Mouse (Mus musculus): ENCODE measurements around the gene Klhl33. TPM values are rescaled to one million over a fixed set of nuclear protein-coding genes. Genes with fewer than 3 reads are reported as not detected.
A peak's percentile ranks its signal among the peaks of the same experiment; 100 is the strongest.
"Not testable (repeated sequence)": the region's sequence is repeated elsewhere in the genome, so short reads cannot be mapped to it uniquely, and the experiment has no call there.

Klhl33 gene
- 1 to 10 TPM; 1.4 to 1.7 TPM for total RNA-seq (2021)
- long read RNA-seq, experiment 1: 0 reads
- long read RNA-seq, experiment 2, full-length matches to known transcripts: 2 of 2 reads
- long read RNA-seq, experiment 2, partial matches to known transcripts: 0 of 2 reads
- long read RNA-seq, experiment 2, other reads (novel, unspliced or antisense): 0 of 2 reads

- DNase-seq (ENCODE audit: low spot score in 2 of 2): no peak
Measured at GRCm38 (mm10) chr14:50897374-50897765, at the start of gene Klhl33. Klhl33 (minus strand) TSS chr14:50897507.

DNA sequence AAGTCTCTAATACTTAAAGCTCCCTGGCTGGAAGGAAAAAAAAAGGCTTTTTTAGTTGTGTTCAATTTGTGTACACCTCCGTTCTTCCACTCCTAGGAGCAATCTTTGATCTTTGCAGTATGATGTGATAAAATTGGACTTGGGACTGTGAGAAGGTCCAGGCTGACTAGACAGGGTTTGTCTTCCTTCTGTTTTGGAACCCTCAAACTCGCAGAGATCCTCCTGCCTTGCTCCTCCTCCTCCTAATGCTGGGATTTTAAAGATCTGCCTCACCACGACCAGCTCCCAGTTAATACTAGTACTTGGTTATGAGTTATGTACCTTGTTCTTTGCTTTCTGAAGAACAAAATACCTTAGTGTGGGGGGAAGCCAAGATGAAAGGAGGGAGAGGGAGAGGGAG, 48.2 kb upstream of the Klhl33 start:
- not testable (repeated sequence) for DNase-seq (ENCODE audit: low spot score in 2 of 2)

GRCm38 (mm10) chr14:50945081-50945480, 47.8 kb upstream of the Klhl33 start:
- not testable (repeated sequence) for DNase-seq (ENCODE audit: low spot score in 2 of 2)

DNA sequence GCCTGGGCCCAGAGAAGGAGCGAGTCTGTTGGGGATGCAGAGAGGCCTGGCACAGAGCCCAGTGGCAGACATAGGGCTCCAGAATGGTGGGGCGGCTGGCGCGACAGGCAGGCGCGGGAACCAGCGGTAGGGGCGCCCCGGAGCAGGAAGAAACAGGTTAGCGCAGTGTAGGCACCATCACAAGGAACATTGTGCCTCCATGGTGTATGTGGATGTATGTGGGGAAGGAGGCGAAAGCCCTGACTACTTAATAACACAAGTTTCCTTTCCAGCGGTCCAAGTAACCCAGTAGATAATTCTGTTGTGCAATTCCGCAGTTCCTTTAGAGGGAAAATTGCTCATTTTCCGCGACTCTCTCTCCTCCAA, 47.3 kb upstream of the Klhl33 start:
- not testable (repeated sequence) for DNase-seq (ENCODE audit: low spot score in 2 of 2)

DNA sequence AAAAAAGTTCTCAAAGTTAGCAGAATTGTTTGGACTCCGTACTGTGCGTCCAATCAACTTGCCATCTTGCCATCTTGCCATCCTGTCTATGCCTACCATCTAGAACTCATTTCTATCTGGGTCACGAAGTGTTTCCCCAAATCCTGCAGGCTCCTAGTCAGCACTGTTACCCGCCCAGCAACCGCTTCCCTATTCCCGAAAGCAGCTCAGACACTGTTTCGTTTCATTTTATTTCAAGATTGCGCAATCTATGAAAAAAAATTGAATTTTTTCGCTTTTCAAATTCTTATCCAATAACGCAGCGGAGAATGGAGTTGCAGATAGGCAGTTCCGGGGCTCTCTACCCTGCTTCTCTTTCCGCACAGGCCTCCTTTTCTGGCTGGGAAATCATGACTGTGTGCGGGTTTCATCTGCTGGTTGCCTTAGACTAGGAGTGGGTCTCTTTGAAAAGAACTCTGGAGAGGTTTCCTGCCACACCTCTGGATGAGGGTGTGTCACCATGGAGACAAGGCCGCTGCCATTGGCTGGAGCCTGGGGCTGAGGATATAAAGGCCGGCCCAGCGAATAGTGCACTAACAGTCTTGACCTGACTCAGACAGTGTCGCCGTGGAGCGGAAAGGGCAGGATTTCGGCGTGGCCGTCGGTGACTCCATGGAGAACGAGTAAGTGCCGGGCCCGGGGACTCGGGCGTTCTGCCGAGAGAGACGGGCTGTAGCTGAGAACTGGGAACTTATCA, 46.8 kb upstream of the Klhl33 start, which contains the start of gene Gm49342:
Gene Gm49342 (plus strand): TSS at position 586 of the 736 bp plus-strand sequence.
- DNase-seq (ENCODE audit: low spot score in 2 of 2): peak; percentile 84 to 93

- no peak for DNase-seq (ENCODE audit: low spot score in 2 of 2)
Measured at GRCm38 (mm10) chr14:50938940-50939339, 41.6 kb upstream of the Klhl33 start.

DNA sequence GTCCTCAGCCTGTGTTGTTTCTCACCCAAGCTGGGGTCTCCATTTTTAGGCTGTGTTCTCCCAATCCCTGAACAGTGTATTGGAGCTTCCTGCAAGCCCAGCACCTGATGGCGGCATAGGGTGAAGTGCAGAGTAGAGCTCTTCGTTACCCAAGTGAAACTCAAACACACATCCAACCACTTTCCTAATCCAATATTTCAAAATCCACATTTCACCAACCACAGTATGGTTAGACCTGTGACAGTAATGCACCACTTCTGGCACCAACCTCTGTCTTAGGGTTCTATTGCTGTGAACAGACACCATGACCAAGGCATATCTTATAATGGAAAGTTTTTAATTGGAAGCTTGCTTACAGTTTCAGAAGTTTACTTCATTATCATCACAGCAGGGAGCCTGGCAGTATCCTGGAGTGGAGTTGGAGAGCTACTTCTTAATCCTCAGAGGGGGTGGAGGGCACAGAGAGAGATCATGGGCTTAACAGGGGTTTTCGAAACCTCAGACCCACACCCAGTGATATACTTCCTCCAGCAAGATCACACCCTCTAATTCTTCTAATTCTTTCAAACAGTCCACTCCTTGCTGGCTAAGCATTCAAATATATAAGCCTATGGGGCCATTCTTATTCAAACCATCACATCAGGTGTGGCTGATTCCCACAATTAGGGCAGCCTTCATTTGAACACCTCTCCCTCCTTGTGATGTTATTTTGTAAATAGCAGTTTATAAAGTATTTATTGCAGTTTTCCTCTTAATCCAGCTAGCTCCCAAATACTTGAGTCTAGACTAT, 41.0 kb upstream of the Klhl33 start:
- DNase-seq (ENCODE audit: low spot score in 2 of 2): no peak

GRCm38 (mm10) chr14:50936649-50937048, 39.3 kb upstream of the Klhl33 start:
- no peak for DNase-seq (ENCODE audit: low spot score in 2 of 2)

GRCm38 (mm10) chr14:50931493-50932020, 34.2 kb upstream of the Klhl33 start:
- no peak for DNase-seq (ENCODE audit: low spot score in 2 of 2)

GRCm38 (mm10) chr14:50930754-50931492, 33.6 kb upstream of the Klhl33 start, which contains the start of the genes Pip4p1 and Pnp:
Pip4p1 (minus strand) TSS chr14:50930856.
Pnp (plus strand) TSS chr14:50931082.
- DNase-seq (ENCODE audit: low spot score in 2 of 2): peak; percentile 95

DNA sequence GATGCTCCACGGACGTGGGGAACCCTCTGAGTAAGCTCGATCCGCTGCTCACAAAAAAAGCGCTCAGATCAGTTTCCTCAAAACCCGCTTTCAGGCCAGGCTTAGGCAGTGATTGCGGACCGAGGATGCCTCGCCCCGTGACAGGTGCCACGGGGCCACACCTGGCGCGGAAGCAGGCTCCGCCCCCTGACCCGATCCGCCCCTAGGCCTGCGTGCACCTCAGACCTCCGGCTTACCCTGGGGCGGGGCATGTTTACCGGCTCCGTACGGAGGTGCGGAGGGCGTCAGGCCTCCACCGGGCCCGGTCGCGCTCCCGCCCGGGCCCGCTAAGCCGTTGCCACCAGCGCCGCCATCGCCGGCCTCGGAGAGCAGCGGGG, 33.1 kb upstream of the Klhl33 start:
- DNase-seq (ENCODE audit: low spot score in 2 of 2): no peak

GRCm38 (mm10) chr14:50929951-50930350, 32.6 kb upstream of the Klhl33 start:
- no peak for DNase-seq (ENCODE audit: low spot score in 2 of 2)

DNA sequence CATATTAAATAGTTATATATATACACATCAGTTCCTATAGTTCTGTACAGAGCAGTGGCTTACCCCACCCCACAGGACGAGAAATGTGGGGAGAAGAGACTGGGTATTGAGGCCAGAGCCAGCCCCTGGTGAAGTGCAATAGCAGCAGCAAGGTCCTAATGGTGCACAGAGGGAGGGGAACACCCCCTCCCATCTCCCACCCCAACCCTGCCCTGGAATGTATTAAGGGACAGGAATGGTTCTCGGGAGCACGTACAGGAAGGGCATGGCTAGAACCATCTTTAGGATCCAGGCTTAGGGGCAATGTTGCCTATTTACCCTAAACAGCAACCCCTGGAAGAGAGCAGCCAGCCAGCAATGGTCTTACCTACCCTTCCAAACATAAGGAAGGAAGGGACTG, 30.1 kb upstream of the Klhl33 start:
- no peak for DNase-seq (ENCODE audit: low spot score in 2 of 2)

- DNase-seq (ENCODE audit: low spot score in 2 of 2): no peak
Measured at GRCm38 (mm10) chr14:50925111-50925920, 28.0 kb upstream of the Klhl33 start.

GRCm38 (mm10) chr14:50924281-50925064, 27.2 kb upstream of the Klhl33 start, which contains the start of the genes Osgep and Apex1:
Osgep (minus strand) TSS chr14:50924893.
Apex1 (plus strand) TSS chr14:50924968.
- DNase-seq (ENCODE audit: low spot score in 2 of 2): peak; percentile 79 to 88

DNA sequence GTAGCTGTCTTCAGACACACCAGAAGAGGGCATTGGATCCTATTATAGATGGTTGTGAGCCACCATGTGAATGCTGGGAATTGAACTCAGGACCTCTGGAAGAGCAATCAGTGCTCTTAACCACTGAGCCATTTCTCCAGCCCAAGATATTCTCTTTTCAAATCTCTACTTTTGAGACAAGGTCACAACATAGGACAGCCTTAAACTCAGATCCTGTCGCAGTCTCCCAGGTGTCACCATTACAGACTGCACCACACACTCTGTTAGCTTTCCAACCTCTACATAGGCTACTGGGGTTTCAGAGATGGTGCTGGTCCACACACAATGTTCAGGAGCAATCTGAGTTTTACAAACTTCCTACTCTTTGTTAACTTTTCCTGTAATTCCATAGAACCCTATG, 26.1 kb upstream of the Klhl33 start:
- not testable (repeated sequence) for DNase-seq (ENCODE audit: low spot score in 2 of 2)

DNA sequence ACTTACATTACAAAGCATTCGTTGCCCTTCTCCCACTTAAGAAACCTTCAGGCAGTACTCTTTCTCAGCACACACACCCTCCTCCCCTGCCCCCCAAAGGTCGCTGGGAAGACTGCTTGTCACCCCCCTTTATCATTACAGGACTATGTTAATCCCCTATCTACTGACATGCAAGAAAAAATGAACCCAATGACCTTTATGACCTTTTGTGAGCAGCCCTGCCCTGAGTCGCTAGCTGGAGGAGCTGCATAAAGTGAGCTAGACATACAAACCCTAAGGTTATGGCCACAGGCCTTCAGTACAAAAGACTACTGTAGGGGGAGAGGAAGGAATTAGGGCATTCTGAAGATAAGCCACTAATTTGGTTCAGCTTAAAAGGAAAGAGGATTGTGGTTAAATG, 14.0 kb upstream of the Klhl33 start:
- DNase-seq (ENCODE audit: low spot score in 2 of 2): no peak

DNA sequence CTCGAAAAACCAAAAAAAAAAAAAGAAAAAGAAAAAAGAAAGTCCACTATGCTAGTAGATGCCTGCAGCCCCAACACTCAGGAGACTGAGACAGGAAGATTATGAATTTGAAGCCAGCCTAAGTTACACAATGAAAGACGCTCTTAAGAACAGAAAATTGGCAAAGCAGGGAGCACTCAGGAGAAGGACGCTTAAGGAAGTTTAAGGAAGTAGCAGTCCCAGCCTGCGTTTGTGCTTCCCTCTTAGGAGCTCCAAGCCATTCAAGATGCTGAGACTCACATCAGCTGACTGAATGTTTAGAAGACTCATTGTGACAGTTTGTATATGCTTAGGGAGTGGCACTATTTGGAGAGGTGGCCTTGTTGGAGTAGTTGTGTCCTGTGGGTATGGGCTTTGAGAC, 10.8 kb upstream of the Klhl33 start:
- no peak for DNase-seq (ENCODE audit: low spot score in 2 of 2)

DNA sequence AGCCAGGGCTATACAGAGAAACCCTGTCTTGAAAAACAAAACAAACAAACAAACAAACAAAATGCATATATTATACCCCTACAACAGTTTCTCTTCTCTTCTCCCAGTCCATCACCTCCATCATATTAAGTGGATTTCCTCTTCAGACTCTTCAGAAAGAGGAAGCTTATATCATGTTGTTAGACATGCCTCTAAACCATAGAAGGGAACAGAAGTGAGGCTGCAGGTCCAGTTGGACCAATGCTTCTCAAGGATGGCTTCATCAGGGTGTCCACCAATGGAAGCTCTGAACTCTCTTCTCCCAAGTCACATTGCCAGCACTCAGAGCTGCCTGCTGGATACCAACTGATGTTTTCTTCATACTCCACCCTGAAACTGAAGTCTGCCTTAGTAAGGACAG, 8.0 kb upstream of the Klhl33 start:
- not testable (repeated sequence) for DNase-seq (ENCODE audit: low spot score in 2 of 2)

Measured in adrenal gland, postnatal 4 days (tissue).